Mouse (Mus musculus) heart, postnatal 25 days (tissue): ENCODE data around the gene Psmd5. TPM values are rescaled to one million over a fixed set of nuclear protein-coding genes. Genes with fewer than 3 reads are reported as not detected.
"Not testable (repeated sequence)": the region's sequence is repeated elsewhere in the genome, so short reads cannot be mapped to it uniquely, and the experiment has no call there.

Source experiments
- DNase-seq: peaks from one replicate; pipeline ENCODE4 v3.0.0; 2022; ENCODE audit warnings: low spot score
- intact Hi-C: fragments of 180-260 bp; cut with DNase I; formaldehyde crosslinking; loops from one replicate; pipeline ENCODE4 v1.15.1; 2025
- total RNA-seq, 2 experiments: library from RNA; stranded (reverse); gene quantifications; 2 replicates each; pipeline ENCODE4 v1.2.3; 2021

Psmd5 gene
- total RNA-seq, 2 experiments from 2014 or later: 11.9 to 16.3 TPM

DNA sequence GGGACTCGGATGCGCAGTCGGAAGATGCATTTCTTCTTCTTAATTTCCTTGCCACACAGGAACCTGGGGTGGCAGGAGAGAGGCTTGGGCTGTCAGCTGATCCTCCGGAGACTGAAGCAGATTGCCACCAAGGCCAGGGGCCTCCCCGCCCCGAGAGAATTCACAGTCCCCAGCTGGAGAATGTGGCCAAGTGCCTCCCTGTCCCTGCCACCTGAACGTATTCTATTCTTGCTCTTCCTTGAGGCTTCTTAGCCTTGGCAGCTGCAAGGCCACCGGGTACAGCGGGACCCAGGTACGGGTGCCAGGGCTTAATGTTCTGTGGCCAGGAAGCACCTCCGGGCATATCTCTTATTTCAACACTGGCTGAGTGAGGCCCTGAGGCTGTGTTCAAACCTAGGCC lies 24.9 kb upstream of the Psmd5 start:
- DNase-seq: no peak
- intact Hi-C loops: loop anchor here (5.0 kb wide), 2 partner anchors 73 to 117 kb away; no protein-coding TSS in a partner anchor

DNA sequence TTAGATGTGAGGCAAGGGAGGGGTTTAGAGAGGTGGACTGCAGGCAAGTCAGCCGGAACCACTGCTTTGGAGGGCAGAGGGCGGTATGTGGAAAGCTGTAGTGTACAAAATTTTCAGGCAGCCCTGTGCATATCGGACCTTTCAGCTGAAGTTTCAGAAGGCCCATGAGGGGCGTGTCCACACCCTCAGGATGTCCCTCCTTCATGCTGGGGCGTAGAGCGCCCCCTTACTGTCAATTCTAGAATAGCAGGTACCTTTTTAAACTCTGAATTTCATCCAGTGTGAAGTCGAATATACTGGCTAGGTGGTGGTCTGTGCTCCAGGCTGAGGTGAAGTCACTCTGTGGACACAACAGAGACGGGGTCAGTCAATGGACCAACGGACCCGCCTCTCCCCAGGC lies 23.1 kb upstream of the Psmd5 start:
- DNase-seq: no peak
- intact Hi-C loops: loop anchor here (5.0 kb wide), 1 partner anchor 116 kb away; no protein-coding TSS in a partner anchor

DNA sequence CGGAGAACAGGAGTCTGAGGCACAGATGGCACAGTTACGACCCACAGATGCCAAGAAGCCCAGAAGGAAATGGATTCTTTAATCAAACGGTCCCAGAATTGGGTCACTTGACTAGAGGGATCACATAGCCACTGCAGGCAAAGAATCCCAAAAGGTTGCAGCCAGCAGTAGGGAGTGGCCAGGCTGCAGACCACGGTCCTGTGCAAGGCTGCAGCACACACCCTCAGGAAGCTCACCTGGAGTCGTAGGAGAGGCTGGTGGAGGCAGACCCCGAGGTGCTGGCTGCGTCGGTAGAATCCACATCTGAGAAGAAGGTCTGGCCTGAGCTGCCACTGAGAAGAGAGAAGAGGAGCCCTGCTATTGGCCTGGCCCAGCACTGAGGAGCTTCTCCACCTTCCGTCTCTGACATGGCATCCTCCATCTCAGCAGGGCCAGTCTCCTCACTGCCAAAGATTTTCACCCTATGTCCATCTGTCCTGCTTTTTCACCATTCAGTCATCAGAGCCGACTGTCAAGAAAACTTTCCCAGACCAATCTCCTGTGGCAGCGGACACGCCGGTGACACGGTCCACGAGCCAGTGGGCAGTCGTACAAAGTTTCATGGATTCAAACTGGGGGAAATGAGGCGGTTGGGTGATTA lies 22.2 kb upstream of the Psmd5 start:
- no peak for DNase-seq
- intact Hi-C loops: loop anchor here (5.0 kb wide), 1 partner anchor 115 kb away; no protein-coding TSS in a partner anchor

DNA sequence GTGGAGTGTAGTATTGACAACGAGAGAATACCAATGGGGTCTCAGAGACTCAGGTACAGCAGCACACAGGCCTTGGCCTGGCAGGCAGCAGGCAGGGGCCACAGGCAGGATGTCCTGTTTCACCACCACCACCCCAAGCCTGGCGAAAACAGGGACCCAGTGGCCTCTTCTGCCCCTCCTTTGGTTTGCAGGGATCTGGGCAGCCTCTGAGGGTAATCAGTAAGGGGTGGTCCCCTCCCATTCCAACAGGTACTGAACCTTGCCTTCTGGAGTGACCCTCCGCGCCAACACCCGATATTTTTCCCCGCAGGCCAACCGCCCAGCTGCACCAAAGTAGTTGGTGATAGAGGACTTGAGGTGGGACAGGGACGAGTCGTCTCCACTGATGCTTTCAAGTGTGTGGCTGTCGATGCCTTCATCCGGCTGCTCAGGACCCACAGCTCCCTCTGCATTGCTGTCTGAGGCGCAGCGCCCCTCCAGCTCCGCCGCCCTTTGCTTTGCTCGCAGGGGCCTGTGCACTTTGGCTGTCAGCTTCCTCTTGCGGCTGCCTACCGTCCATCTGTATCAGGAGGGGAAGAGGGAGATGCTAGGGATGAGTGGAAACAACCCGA lies 20.8 kb upstream of the Psmd5 start:
- DNase-seq: no peak
- intact Hi-C loops: loop anchor here (5.0 kb wide), 1 partner anchor 113 kb away; no protein-coding TSS in a partner anchor

DNA sequence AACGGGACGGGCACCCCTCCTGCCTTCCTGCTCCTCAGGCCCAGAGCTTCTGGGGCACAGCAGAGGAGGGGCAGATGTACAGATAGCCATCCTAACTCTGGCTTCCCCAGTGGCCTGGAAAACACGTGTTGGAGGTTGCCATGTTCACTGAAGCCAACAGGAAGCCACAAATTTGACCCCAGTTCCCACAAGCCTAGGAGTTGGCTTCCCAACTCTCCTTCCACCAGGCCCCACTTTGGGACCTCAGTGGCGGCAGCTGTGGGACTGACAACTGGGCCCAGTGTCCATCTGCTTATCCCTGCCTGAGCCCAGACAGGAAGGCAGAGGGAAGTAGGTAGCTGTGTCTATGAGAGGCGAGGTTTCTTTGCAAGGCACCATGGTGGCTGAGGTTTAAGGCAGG lies 19.2 kb upstream of the Psmd5 start:
- intact Hi-C loops: no loop called here
- DNase-seq: no peak

DNA sequence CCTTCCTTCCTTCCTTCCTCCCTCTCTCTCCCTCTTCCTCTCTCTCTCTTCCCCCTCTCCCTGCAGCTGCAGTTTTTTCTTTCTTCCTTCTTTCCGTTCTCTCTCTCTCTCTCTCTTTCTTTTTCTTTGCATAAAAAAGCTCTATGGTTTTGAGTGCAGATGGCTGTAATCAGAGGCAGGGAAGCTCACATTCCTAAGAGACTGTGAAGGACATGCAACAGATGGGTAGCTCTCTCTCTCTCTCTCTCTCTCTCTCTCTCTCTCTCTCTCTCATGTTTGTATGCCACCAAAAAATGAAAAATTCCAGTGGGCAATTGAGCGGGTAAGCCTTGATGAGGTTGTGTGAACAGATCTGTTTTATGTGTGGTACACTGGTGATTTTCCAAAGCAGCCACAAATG lies 9.4 kb upstream of the Psmd5 start:
- DNase-seq: no peak
- intact Hi-C loops: no loop called here

DNA sequence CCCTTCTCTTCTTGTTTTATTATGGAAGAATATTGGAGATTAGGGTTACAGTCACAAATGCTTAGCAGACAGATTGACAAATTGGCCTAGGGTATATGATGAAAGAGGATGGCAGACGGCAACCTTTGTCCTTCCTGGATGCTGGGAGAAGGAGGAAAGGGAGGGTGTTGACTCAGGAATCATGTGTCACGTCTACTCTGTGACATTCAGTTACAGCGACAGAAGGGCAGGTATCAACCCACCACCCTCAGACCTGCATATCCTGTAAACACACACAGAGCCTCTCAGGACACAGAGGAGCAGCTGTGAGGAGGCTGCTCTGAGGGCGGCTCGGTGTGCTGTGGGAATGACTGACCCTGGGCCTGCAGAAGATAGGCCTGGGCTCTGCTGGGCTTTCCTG lies 8.4 kb upstream of the Psmd5 start:
- intact Hi-C loops: no loop called here

DNA sequence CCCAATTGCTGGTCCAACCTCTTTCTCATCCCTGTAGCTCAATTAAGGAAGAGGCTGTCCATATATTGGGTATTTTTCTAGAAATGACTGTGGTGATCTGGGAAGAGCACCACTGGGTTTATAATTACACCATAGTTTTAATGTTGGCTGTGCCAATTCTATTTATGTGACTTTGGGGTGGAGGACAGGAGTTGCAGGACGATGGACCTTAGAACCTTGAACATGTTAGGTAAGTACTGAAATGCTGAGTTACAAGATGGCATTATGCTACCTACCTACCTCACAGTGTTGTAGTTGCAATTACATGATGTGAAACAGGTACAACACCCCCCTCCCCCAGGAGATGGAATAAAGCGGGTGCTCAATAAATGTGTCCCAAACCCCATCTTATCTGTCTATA lies 8.0 kb upstream of the Psmd5 start:
- intact Hi-C loops: no loop called here
- DNase-seq: no peak

More for the DNA sequence above, 8.4 kb upstream of the Psmd5 start:
- DNase-seq: no peak

DNA sequence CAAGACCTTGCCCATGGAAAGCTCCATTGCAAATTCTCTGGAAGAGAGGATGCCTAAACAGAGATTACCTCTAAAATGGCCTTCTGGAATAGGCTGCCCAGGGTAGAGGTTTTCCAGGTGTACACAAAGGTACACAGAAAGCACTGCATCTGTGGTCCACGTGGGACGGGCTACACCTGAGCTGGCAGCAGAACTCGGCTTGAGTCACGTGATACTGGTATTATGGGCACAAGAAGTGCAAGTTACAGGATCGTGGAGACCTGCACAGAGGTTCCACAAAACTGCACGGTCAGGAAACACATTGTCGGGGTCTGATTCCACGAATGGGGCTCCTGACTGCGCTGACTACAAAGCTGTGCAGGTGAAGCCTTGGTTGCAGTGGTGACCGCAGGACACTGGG lies 5.3 kb upstream of the Psmd5 start:
- DNase-seq: no peak
- intact Hi-C loops: no loop called here

DNA sequence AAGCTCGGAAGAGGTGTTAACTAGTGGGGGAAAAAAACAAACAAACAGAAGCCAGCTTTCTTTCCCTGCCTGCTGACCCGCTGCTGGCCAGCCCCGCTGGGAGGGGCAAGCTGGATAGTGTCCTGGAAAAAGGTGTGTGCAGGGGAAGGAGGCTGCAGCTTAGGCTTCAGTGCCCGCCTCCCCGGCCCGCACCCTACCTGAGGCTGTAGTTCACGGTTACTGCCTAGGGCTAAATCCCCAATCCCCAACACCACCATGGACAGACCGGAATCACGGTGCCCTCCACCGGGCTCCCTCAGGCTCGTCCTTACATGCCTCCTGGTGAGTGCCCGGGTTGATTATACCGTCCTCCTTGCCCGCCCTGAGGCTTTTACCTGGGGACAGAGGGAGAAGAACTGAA lies 497 bp downstream of the Psmd5 start, which contains the start of gene Cutal:
Gene Cutal, plus strand, starts transcription at position 126 of the 400 bp plus-strand sequence.
- intact Hi-C loops: no loop called here
- no peak for DNase-seq

DNA sequence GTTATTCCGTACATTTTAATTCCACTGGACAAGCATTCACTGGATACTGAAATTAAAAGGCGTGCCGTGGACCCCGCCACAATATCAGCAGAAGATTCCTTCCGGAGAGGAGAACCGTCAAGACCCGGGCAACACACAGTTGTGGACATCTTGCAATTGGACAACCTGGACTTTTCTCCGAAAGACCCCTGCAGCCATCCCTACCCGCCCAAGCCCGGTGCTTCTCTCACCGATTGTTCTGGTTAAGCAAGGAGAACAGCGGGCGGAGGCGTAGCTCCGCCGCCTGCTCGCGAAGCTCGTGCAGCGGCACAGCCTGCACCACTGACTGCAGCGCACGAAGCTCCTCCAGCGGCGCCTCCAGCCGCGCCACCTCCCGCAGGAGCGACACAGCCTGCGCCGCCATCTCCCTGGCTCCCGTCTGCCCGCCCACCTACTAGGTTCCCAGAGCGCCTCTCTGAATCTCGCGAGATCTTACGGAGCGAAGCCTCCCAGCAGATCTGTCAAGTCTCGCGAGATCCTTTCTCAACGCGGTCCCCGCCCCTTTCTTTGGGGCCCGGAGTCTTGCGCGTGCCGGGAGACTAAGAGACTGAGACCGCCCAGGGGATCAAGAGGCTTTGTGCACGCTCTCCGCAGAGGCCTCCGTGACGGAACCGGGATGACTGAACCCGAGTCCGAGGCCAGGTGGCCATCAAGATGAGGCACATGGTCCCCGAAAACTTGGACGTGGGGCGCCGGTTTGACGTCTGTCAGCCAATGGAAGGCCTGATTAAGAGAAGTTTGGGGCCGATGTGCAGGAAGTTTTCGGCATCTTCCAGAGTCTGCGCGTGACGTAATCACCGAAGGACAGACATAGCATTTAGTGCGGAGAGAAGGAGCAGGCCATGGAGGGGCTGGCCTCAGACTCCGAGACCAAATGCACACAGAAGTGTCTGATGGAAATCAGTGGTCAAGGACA lies 4.0 kb downstream of the Psmd5 start:
- DNase-seq: peak; percentile 91
- intact Hi-C loops: loop anchor here (1.0 kb wide), 1 partner anchor 44 kb away; the partner anchor contains the start of gene Fbxw2

DNA sequence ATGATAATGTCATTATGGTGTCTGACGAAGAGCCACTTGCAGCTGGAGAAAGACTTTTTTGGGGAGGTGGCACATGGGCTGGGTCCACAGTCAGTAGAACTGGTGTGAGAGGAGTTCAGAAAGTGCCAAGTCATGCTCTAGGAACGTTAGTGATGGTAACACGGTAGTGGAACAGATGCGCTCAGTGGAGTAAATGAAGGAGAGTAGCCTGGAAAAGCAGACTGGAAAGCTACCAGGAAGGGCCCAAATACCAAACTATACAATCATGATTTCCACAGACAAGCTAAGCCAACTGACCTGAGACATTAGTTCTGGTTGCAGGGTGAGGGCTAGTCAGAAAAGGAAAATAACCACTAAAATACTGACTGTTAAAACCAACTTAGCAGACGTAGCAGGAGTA lies 5.1 kb downstream of the Psmd5 start:
- intact Hi-C loops: no loop called here
- no peak for DNase-seq

DNA sequence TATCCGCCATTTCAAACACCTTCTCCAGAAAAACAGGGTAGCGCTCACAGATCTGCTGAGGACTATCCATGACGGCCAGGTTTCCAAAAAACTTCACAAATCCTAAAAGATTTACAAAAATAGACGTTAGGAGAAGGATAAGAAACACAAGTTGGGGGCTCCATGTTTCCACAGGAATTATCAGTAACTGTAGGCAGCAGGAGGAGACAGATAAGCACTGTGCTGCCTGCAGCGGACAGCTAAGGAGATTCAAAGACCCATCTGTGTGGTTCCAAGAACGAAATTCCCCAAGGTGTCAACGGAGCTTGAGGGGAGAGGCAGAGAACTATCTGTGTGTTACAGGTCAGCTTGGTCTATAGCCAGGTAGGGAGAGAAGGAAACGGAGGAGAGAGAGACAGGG lies 17.0 kb downstream of the Psmd5 start:
- intact Hi-C loops: no loop called here
- DNase-seq: no peak

DNA sequence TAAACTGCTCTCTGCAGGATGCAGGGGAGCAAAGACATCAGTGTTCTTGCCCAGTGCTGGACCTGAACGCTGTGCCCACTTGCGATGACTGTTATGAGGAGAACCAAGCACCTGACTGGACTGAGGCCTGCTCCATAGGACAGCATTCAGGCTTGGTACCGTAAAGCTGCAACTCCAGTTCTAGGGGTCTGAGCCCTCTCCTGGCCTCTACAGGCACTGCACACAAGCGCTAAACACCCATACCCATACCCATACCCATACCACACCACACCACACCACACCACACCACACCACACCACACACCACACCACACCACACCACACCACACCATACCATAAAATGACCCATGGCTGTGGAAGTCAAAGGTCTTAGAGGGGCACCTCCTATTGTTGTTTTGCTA lies 19.5 kb downstream of the Psmd5 start:
- intact Hi-C loops: no loop called here
- no peak for DNase-seq

DNA sequence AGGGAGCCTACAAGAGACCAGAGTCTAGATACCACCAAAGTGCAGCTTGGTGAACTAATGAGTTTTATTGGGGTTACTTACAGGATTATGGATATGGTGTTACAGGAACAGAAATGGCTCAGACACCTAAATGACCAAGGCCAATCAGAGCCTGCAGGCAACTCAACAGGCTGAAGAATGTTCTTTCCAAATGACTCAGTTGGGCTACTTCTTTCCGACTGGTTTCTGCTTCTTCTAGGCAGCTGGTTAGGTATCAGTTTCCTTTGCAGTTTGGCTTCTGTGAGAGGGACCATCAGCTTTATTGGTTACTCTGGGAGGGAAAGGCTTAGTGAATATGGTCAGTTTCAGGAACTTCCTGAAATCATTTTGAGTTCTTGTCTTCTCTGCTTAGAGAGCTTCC lies 27.1 kb downstream of the Psmd5 start:
- intact Hi-C loops: no loop called here
- DNase-seq: no peak

DNA sequence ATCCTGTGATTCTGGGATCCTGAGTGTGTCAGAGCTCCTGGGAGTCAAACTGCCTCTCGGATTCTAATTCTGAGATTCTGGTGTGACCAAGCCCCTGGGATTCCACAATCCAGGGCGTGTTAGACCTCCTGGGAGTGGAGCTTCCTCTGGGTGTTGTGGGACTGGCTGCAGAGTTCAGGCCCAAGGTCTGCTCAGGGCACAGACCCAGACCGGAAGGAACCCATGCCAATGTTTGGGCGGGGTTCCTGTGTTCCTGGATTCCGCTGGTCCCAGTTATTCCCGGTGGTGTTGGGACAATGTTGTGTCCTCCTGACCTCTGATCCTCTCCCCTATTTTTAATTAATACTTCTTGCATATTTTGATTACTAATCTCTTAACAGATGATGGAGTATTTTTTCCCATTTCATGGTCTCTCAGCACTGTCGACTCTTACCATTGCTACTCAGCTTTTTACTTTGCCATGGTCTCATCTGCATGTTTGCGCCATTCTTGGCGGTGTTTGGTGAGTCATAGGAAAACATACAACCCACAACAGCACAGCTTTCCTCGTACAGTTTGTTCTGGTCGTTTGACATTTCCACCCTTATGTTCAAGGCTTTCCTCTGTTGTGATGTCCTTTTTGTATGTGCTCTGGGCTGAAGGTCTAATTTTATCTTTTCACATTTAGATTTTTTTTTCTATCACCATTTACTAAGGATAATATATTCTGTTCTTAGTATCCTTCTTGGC lies 31.4 kb downstream of the Psmd5 start:
- peak; percentile 64 for DNase-seq
- intact Hi-C loops: no loop called here

DNA sequence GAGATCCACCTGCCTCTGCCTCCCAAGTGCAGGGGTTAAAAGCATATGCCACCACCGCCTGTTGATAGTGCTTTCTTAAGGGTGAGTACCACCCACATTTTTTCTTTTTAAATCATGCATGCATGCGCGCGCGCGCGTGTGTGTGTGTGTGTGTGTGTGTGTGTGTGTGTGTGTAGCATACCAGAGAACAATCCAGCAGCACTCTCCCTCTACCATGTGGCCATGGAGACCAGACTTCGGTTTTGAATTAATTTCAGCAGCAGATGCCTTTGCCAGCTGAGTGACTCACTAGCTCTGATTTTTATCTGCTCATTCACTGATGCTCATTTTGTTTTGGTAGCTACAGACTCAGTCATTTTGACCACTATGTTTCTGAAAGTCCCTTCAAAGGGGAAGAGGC lies 33.1 kb downstream of the Psmd5 start:
- intact Hi-C loops: no loop called here
- no peak for DNase-seq

DNA sequence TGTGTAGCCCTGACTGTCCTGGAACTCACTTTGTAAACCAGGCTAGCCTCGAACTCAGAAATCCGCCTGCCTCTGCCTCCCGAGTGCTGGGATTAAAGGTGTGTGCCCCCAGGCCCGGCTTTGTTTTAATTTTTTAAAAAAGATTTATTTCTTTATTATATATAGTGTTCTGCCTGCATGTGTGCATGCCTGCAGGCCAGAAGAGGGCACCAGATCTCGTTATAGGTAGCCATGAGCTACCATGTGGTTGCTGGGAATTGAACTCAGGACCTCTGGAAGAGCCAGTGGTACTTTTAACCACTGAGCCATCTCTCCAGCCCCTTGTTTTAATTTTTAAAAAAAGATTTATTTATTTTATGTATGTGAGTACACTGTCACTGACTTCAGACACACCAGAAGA lies 34.6 kb downstream of the Psmd5 start:
- DNase-seq, intact Hi-C loops: not testable (repeated sequence)

DNA sequence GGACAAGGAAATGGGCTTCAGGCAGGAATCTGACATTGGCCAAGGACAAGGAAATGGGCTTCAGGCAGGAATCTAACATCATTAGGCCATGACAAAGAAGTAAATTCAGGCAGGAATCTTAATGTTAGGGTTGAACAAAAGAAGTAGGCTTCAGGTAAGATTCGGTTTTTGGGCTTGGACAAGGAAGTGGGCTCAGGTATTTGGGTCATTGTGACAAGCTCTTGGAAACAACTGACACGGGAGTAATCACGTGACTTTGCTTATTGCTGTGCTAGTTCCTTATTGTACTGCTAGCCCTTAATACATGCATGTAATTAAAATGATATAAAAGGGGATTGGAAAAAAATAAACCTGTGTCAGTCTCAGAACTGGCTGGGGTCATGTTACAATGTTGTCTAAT lies 39.1 kb downstream of the Psmd5 start:
- DNase-seq: no peak
- intact Hi-C loops: no loop called here

DNA sequence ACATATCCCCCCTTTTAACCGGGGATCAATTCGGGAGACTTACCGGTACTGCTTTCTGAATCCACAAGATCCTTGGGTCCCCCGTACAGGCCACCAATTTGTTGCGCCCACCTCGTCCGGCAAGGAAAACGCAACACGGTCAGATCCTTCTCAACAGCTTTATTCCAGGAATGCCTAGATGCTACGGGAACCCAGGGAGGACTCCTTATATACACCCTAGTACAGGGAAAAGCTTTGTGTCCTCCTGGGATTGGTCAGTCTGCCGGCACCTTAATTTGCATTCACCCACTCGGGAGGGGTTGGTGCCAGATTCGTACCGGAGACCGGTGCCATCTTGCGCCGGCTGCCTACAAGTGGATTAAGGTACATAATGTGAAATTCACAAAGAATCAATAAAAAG lies 41.1 kb downstream of the Psmd5 start:
- no peak for DNase-seq
- intact Hi-C loops: no loop called here
